Mouse (Mus musculus) frontal cortex, postnatal 25 days (tissue): ENCODE measurements around the gene Hist1h4c.
"Not testable (repeated sequence)": the region's sequence is repeated elsewhere in the genome, so short reads cannot be mapped to it uniquely, and the experiment has no call there.

Source experiments
- DNase-seq, 2 experiments: peaks; one replicate each; pipeline ENCODE4 v3.0.0; 2022; ENCODE audit warnings: low spot score in 2 of 2

The Hist1h4c gene

DNA sequence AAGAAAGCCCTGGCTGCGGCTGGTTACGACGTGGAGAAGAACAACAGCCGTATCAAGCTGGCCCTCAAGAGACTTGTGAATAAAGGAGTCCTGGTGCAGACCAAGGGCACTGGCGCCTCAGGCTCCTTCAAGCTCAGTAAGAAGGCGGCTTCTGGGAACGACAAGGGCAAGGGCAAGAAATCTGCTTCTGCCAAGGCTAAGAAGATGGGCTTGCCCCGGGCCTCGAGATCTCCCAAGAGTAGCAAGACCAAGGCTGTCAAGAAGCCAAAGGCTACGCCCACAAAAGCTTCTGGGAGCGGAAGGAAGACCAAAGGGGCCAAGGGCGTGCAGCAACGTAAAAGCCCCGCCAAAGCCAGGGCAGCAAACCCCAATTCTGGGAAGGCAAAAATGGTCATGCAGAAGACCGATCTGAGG lies 2.2 kb downstream of the Hist1h4c start:
- no peak for DNase-seq

DNA sequence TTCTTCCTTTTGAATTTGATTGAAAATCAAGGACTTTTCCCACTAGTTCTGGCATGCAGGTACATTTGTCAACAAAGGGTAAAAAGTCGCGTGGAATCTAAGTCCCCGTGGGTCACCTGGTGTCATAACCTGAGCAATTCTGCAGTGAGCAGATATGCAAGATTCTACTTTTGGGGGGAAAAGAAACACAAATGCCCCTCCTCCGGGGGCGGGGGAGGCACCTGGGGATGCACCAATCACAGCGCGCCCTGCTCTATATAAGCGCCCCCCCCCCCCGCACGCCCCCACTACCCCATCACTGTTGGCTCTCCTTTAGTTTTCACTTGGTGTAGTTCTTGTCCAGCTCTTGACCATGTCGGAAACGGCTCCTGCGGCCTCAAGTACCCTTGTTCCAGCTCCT lies 2.7 kb downstream of the Hist1h4c start, which contains the start of gene Hist1h1t:
Gene Hist1h1t (plus strand): TSS at position 301 of the 400 bp plus-strand sequence.
- no peak for DNase-seq

DNA sequence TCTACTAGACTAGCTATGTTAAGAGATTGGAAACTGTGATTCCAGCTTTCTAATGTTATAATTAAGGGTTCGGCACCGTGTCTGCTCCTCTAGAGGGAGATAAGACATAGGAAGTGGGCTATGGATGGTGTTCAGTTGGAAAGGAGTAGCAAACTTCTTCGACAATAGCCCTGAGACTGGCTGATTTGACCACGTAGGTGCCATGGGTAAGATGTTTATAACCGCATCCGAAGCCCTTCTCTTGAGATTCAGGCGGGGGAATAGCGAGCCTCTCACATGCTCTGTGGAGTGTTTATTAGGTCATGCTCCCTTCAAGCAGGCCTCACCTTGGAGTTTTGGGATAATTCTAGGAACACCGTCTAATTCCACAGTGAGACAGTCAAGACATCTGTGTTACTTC lies 3.3 kb downstream of the Hist1h4c start:
- no peak for DNase-seq

DNA sequence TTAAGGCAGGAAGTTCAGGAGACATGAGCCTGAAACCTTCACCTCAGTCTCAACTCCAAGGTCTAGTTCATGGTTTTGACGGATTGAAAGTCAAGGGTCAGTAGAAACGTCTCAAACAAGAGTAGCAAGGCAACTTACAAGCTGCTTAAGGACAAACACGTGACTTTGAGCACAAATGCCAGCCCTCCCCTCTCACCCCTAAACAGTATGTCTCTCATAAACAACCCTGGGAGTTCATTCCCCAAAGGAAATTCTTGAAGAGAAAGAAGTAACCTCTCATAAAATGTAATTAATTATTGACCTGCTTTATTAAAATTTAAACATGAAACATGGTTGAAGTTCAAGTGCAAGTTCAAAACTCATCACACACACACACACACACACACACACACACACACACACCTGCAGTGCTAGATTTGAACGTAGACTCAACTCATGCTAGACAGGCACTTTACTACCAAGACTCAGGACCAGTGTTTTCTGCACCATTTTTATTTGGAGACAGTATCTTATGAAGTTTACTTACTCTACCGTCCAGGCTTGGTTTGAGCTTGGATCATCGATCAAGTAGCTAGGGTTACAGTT lies 4.3 kb downstream of the Hist1h4c start:
- DNase-seq, result no peak

DNA sequence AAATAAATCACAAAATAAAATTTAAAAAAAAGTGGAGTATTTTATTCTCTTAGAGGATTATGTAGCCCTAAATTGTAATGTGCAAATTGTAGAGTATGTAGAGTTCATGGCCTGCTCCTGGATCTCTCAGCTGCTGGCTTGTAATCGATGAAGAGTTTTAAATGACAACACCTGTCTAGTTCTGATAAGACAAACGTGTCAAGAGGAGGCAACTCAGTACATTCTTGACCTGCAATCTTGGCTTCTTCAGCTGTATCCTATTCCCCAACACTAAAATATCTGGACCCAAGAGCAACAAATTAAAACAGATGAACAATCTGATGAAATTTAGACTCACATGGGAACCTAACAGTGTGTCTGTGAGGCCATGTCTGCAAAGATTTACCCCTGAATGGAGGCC lies 8.8 kb downstream of the Hist1h4c start:
- DNase-seq, result no peak

DNA sequence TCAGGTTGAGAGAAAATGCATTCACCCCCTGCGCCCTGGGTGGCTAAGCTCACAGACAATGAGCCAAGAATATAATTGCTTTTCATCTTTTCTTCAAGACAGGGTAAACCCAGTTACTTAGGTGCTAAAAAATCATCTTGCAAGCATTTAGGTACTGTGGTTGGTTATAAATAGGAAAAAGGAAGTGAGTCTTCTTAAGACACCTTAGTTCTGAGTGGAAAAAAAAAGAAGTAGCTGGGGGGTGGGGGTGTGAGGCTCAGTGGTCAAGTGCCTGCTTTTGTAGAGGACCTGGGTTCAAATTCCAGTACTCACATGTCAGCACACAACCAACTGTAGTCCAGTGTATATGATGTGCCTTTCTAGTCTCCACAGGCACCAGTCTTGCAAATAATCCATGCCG lies 9.3 kb downstream of the Hist1h4c start:
- no peak for DNase-seq

DNA sequence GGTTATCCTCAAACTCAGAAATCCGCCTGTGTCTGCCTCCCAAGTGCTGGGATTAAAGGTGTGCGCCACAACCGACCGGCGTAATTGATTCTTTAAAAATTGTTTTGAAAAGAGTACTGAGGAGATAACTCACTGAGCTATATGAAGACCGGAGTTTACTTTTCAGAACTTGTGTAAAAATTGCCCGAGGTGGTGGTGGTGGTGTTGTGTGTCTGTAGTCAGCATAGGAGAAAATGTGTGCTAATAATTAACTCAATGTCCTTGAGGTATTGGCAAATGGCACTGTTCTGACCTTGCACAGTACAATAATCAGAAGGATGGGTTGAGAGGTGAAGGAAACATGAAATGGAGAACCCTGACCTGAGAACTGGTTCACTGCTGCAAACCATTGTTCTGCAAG lies 10.3 kb downstream of the Hist1h4c start:
- no peak for DNase-seq

DNA sequence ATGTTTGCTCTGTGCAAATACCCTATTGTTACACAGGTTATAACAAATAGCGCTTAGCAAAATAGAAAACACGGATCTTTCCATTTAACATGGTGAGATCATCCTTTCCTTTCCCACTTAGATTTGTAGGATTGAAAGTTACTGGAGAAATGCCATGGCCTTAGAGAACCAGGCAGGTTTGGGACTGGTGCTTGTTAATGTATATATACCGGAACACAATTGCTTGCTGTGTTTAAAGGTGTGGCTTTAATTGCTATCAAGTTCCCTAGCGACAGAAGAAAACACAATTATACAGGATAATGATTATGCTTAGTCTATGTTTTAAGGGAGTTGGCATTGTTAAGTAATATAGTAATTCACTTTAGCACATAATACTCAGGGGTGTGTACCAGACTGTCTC lies 11.1 kb downstream of the Hist1h4c start:
- no peak for DNase-seq

DNA sequence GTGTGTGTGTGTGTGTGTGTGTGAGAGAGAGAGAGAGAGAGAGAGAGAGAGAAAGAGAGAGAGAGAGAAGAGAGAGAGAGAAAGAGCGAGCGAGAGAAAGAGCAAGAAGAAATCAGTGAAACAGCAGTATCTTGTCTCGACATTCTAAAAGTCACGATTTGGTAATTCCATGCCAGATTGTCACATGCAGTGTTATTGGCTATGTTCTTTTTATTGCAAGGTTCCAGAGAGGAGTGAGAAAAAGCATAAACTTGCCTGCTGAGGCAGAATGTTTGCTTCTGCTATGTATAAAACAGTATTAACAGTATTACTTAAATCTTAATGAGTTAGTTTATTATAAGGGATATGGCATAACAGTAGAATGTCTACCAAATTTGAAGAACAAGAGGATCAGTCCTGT lies 12.3 kb downstream of the Hist1h4c start:
- no peak for DNase-seq

DNA sequence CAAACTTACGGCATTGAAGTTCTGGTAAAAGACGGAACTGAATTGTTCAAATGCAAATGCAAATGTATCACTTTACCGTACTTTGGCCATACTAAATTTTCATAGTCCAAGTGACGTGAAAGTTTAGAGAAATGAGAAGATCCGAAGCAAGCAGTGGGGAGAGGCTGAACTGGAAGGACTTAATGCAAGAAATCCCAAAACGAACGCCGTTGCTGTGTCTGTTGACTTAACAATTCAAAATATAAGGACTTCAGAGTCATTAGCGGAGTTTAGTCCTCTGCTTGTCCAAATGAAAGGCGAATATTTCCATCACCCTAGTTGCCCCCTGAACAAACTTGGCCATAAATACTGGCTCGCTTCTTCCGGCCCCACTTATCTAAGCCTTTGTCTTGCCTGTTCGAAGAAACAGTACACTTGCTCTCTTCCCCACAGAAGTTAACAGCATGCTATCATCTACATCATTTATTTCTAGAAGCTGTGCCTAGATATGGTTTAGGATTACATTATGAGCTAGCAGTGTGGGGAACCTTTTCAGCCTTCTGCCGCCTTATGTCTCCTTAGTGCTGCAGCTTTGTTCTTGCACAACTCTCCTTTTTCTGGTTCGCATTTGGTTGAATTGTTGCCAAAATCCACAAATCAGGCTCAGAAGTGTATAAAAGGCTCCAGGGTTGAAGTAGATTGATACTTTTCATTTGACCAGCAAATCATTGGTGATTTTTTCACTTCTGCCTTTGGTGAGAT lies 13.0 kb downstream of the Hist1h4c start:
- DNase-seq, result no peak

DNA sequence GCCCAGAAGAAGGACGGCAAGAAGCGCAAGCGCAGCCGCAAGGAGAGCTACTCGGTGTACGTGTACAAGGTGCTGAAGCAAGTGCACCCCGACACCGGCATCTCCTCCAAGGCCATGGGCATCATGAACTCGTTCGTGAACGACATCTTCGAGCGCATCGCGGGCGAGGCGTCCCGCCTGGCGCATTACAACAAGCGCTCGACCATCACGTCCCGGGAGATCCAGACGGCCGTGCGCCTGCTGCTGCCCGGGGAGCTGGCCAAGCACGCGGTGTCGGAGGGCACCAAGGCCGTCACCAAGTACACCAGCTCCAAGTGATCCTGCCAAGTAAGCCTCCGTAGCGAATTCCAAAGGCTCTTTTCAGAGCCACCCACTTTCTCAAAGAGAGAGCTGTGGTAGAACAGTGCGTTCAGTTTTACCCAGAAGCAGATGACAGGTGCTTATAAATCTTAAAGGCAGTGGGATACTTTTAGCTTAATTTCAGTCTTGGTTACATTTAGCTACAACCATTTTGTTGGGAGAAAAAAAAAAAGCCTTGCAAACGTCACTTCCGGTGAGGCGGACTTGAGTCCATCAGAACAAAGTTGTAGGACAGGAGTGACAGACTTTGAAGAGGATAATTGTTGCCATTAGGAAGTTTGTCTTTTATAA lies 13.8 kb downstream of the Hist1h4c start:
- DNase-seq, result not testable (repeated sequence)

DNA sequence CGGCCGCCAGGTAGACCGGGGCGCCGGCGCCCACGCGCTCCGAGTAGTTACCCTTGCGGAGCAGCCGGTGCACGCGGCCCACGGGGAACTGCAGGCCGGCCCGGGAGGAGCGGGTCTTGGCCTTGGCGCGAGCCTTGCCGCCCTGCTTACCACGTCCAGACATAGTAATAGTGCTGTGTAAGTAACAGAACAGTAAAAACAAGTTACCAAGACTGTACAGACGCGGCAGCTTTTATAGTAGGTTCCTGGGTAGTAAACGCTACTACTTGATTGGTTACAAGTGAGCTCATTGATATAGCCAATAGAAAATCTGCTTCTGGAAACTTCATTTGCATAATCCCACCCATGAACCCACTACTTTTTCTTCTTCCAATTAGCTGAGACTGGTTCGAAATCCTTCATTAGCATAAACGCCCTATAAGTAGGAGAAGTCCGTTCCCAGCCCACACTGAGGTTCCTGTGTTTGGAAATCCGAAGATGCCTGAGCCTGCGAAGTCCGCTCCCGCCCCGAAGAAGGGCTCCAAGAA lies 14.4 kb downstream of the Hist1h4c start, which contains the start of the genes Hist1h2ac and Hist1h2bc:
Gene Hist1h2ac (minus strand): TSS at position 194 of the 527 bp plus-strand sequence.
Gene Hist1h2bc (plus strand): TSS at position 445 of the 527 bp plus-strand sequence.
- DNase-seq, result peak; percentile 78 to 81

DNA sequence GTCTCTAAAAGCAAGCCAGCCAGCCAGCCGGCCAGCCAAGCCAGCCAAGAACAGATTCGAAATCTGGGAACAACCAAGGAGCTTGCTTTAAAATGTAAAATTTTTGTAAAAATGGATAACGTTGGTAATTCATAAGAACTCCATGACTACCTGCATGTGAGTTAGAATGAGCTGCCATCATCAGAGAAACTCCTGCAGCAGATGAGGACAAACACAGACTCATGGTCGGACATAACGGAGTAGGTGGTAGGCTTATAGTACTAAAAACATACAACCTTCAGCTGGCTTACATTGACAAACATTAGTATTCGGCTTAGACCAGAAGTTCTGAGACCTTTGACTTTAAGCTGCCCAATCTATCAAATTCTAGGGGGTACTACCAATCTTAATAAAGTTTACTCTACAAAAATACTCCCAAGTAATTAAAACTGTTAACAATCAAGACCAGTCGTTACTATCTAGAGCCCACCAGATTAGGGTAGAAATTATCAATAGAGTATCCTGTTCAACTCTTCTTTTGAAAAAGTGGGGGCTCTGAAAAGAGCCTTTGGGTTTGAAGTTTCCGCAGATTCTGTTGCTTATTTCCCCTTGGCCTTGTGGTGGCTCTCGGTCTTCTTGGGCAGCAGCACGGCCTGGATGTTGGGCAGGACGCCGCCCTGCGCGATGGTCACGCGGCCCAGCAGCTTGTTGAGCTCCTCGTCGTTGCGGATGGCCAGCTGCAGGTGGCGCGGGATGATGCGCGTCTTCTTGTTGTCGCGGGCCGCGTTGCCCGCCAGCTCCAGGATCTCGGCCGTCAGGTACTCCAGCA lies 15.1 kb downstream of the Hist1h4c start:
- DNase-seq, result not testable (repeated sequence)

DNA sequence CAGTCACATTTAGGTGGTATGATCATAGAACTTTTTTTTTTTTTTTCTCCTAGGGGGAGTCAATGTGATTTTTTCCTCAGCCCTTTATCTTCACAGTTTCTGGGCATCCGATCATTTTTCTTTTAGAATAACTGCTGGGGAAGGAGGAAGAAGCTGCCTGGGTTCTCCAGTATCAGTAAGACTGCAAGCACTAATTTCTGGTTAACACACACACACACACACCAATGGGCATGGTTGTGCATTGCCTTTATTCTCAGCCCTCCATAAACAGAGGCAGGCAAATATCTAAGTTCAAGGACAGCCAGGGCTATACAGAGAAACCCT lies 15.7 kb downstream of the Hist1h4c start:
- DNase-seq, result no peak

DNA sequence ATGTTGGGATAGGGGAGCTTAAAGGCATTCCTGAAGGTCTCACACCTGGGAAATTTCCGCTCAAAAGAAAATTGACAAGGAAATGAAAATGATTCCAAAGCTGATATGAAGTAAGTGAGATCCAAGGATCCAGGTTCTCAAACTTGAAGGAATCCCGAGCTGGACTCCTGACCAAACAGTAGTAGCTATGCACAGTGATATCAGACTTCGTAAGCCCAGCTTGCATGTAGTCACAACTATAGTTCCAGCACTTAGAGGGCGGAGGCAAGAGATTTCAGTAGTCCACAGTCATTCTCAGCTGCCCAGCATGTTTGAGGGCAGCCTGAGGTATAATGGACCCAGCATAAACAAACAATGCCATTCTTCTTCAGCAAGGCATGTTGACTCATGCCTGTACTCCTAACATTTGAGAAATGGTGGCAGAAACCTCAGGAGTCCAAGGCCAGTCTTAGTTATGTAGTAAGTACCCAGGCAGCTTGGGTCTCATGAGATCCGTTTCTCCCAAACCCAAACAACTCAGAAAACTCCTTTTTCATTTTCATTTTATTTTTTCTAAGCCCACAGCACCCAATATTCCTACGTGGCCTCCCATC lies 16.2 kb downstream of the Hist1h4c start:
- no peak for DNase-seq

DNA sequence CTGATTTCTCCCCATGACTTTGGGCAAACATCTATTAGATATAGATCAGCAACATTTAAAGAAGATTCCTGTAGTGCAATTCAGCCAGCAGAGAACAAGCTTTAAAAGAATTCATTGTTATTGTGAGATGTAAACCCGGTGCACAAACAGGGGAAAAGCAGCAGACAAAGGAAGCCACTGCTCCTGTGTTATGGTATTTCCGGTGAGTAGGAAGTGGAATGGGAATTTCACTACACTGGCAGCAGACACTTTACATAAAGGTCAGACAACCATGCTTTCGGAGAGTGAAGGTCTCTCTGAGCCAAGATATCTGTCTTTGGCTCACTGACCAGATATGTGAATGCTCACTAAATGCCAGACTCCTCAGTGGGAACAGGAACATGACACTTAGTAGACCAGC lies 35.7 kb downstream of the Hist1h4c start:
- no peak for DNase-seq

DNA sequence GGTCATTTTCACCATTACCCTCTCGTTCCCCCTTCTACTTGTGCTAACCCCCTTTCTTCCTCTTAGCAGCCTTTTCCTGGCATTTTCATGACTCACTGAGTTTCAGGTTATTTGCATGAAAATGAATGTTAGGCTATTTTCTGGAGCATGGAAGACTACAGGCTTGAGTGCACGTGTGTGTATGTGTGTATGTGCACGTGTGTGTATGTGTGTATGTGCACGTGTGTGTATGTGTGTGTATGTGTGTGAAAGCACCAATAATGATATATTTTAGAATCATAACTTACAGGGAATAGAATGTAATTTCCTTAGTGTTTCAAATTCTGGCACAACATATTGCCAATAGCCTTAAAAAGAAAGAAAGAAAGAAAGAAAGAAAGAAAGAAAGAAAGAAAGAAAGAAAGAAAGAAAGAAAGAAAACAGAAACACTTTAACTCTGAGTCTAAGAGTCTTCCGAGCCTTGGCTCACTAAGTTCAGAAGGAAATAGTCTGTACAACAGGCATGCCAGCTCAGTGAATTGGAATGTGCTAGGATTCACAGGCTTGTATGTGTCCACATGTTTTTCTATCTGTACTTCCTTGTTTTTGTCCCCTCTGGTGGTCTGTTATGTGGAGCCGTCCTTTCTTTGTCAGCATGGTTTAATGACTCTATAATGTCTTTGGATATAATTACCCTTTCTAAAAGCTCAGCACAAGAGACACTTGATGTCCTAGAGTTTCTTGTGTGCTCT lies 38.5 kb downstream of the Hist1h4c start:
- no peak for DNase-seq
